Mouse (Mus musculus) CH12.LX (cell line): ENCODE measurements around the gene Wfikkn1. TPM values are rescaled to one million over a fixed set of nuclear protein-coding genes. Genes with fewer than 3 reads are reported as not detected.

Experiments
- DNase-seq: peaks from one replicate; pipeline ENCODE4 v3.0.0-alpha.2; 2013; ENCODE audit errors: extremely low read depth
- H3K27ac ChIP-seq: 2 replicates; pipeline ENCODE4 v1.5.1; 2012; ENCODE audit warnings: low read depth, mild to moderate bottlenecking, control low read depth, moderate library complexity; ENCODE audit not compliant: insufficient read depth
- H3K27me3 ChIP-seq: replicated peaks from 2 replicates; pipeline ENCODE3; 2012; ENCODE audit warnings: inconsistent platforms
- H3K36me3 ChIP-seq, 2 experiments: replicated peaks in 1 of 2; 2 replicates each; pipeline versions ENCODE3 to v1.6.1; 2012; ENCODE audit warnings: inconsistent platforms in 1 of 2, low read length in 1 of 2, mild to moderate bottlenecking in 1 of 2, mixed read lengths in 1 of 2, moderate library complexity in 1 of 2; ENCODE audit not compliant: control insufficient read depth in 1 of 2, insufficient read depth in 1 of 2
- H3K4me1 ChIP-seq, 2 experiments: 2 replicates each; pipeline ENCODE4 v1.6.1; 2012; ENCODE audit warnings: inconsistent platforms in 1 of 2, moderate library complexity in 1 of 2; ENCODE audit not compliant: insufficient read depth in 2 of 2, control insufficient read depth in 1 of 2
- H3K4me2 ChIP-seq: 2 replicates; pipeline ENCODE4 v1.6.1; 2012; ENCODE audit warnings: low read depth, mild to moderate bottlenecking, control low read depth; ENCODE audit not compliant: poor library complexity, insufficient read depth, severe bottlenecking
- H3K4me3 ChIP-seq, 3 experiments: fragments of 150-350 bp in 1 of 3; sonication (generic) in 1 of 3; replicated peaks in 1 of 3; 2 replicates each; pipeline versions ENCODE3 to v1.5.1; 2011 to 2012; ENCODE audit warnings: low read depth in 2 of 3, low read length in 2 of 3, mild to moderate bottlenecking in 2 of 3, moderate library complexity in 2 of 3, control low read depth in 1 of 3, improper control_type of control experiment in 1 of 3, inconsistent platforms in 1 of 3, mixed read lengths in 1 of 3; ENCODE audit not compliant: poor library complexity in 1 of 3
- H3K79me2 ChIP-seq: replicated peaks from 2 replicates; pipeline ENCODE4 v1.6.1; 2012; ENCODE audit warnings: mild to moderate bottlenecking, moderate library complexity; ENCODE audit not compliant: control insufficient read depth, poor library complexity, insufficient read depth, severe bottlenecking; ENCODE audit errors: extremely low read depth
- H3K9ac ChIP-seq: 2 replicates; pipeline ENCODE4 v1.6.1; 2012; ENCODE audit warnings: low read depth, mild to moderate bottlenecking, control low read depth, moderate library complexity; ENCODE audit not compliant: insufficient read depth
- H3K9me3 ChIP-seq: replicated peaks from 2 replicates; pipeline ENCODE3; 2012; ENCODE audit warnings: low read length, inconsistent platforms, mixed read lengths
- BHLHE40 ChIP-seq: IDR thresholded peaks from 2 replicates; pipeline ENCODE4 v1.6.1; 2011; ENCODE audit warnings: mild to moderate bottlenecking, low read depth, low read length, improper control_type of control experiment
- CHD1 ChIP-seq: IDR thresholded peaks from 2 replicates; pipeline ENCODE4 v1.6.1; 2012; ENCODE audit warnings: low read depth, low read length, improper control_type of control experiment, inconsistent platforms
- CHD2 ChIP-seq: IDR thresholded peaks from 2 replicates; pipeline ENCODE4 v1.6.1; 2011; ENCODE audit warnings: low read length, improper control_type of control experiment
- E2F4 ChIP-seq: IDR thresholded peaks from 2 replicates; pipeline ENCODE4 v1.6.1; 2011; ENCODE audit warnings: low read depth, low read length, improper control_type of control experiment; ENCODE audit not compliant: insufficient replicate concordance
- ELF1 ChIP-seq: IDR thresholded peaks from 2 replicates; pipeline ENCODE4 v1.6.1; 2014; ENCODE audit warnings: low read depth, mild to moderate bottlenecking, inconsistent platforms, low read length, improper control_type of control experiment
- ETS1 ChIP-seq: conservative IDR thresholded peaks from 2 replicates; pipeline ENCODE4 v1.6.1; 2012; ENCODE audit warnings: low read depth, mild to moderate bottlenecking, inconsistent platforms, low read length, improper control_type of control experiment, moderate library complexity
- HCFC1 ChIP-seq: IDR thresholded peaks from 2 replicates; pipeline ENCODE4 v1.6.1; 2012; ENCODE audit warnings: low read depth, mild to moderate bottlenecking, inconsistent platforms, low read length, improper control_type of control experiment
- JUN ChIP-seq: IDR thresholded peaks from 2 replicates; pipeline ENCODE4 v1.6.1; 2011; ENCODE audit warnings: low read depth, mild to moderate bottlenecking, low read length, improper control_type of control experiment, moderate library complexity; ENCODE audit not compliant: insufficient read depth
- KAT2A ChIP-seq: IDR thresholded peaks from 2 replicates; pipeline ENCODE4 v1.6.1; 2012; ENCODE audit warnings: low read length, improper control_type of control experiment, inconsistent platforms; ENCODE audit not compliant: insufficient replicate concordance
- MAX ChIP-seq: IDR thresholded peaks from 2 replicates; pipeline ENCODE4 v1.6.1; 2011; ENCODE audit warnings: low read length, improper control_type of control experiment
- MAZ ChIP-seq: IDR thresholded peaks from 2 replicates; pipeline ENCODE4 v1.6.1; 2012; ENCODE audit warnings: low read depth, mild to moderate bottlenecking, inconsistent platforms, low read length, improper control_type of control experiment, moderate library complexity
- NRF1 ChIP-seq: IDR thresholded peaks from 2 replicates; pipeline ENCODE4 v1.6.1; 2014; ENCODE audit warnings: low read depth, mild to moderate bottlenecking, inconsistent platforms, low read length, improper control_type of control experiment, moderate library complexity
- POLR2AphosphoS2 ChIP-seq: IDR thresholded peaks from 2 replicates; pipeline ENCODE4 v1.6.1; 2011; ENCODE audit warnings: low read depth, low read length, improper control_type of control experiment
- RCOR1 ChIP-seq: conservative IDR thresholded peaks from 2 replicates; pipeline ENCODE4 v1.6.1; 2012; ENCODE audit warnings: low read depth, mild to moderate bottlenecking, inconsistent platforms, low read length, improper control_type of control experiment
- SMC3 ChIP-seq: IDR thresholded peaks from 2 replicates; pipeline ENCODE4 v1.6.1; 2011; ENCODE audit warnings: low read depth, low read length, improper control_type of control experiment
- TCF12 ChIP-seq: IDR thresholded peaks from 2 replicates; pipeline ENCODE4 v1.6.1; 2014; ENCODE audit warnings: low read depth, mild to moderate bottlenecking, inconsistent platforms, low read length, improper control_type of control experiment
- USF1 ChIP-seq: IDR thresholded peaks from 2 replicates; pipeline ENCODE4 v1.6.1; 2014; ENCODE audit warnings: low read depth, mild to moderate bottlenecking, inconsistent platforms, low read length, improper control_type of control experiment
- USF2 ChIP-seq: conservative IDR thresholded peaks from 2 replicates; pipeline ENCODE4 v1.6.1; 2011; ENCODE audit warnings: low read depth, low read length, improper control_type of control experiment
- ZNF384 ChIP-seq: IDR thresholded peaks from 2 replicates; pipeline ENCODE4 v1.6.1; 2012; ENCODE audit warnings: low read depth, low read length, improper control_type of control experiment, inconsistent platforms
- dilution Hi-C: fragments of 300-500 bp; cut with MboI; formaldehyde crosslinking; loops from 2 replicates; pipeline ENCODE4 v1.14.3; 2020; ENCODE audit warnings: low sequenced_read_pairs; ENCODE audit not compliant: extremely low pct_unique_long_range_greater_than_20kb, extremely low pct_ligation_motif_present
- in situ Hi-C: fragments of 300-500 bp; cut with MboI; formaldehyde crosslinking; loops from 3 replicates; pipeline ENCODE4 v1.14.3; 2019; ENCODE audit warnings: low sequenced_read_pairs, low pct_ligation_motif_present, low pct_unique_long_range_greater_than_20kb, mixed read lengths
- polyA plus RNA-seq: library from polyadenylated mRNA; unstranded; fragments of >175 nt; gene quantifications from 2 replicates; pipeline ENCODE4 v1.2.1, GENCODE M21; 2012; ENCODE audit warnings: low read depth; ENCODE audit not compliant: insufficient read length
- total RNA-seq, 2 experiments: library from RNA; depleted of rRNA; stranded (reverse); fragments of 300-350 nt in 1 of 2; fragments of >200 nt in 1 of 2; gene quantifications; 2 replicates each; pipeline ENCODE4 v1.2.3; 2012 to 2014

The Wfikkn1 gene
- total and polyA plus RNA-seq, 3 experiments: 0.34 to 0.69 TPM; not detected in 1

DNA sequence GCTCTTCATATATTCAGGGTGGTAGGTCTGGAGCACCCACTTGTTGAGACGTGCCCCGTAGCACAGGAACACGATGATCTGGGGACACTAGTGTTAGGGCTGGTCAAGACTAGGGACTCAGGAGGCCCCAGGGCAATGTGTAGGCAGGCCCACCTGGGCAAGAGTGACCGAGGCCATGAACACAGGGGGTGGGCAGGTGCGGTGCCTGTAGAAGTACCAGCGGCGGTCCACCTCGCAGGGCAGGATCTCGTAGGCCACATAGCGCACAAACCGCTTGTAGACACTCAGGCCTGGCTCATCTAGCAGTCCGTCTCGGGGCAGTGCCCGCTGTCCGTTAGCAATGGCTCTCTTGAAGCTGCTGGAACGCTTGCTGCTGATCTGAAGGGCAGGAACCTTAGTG, 44.8 kb downstream of the Wfikkn1 start:
- H3K36me3 ChIP-seq: peaks cover 64 to 76% of the 10 kb centered on the region in 2 experiments
- no peak overlapping the region for H3K9ac ChIP-seq
- dilution Hi-C loops (no loop called here), in situ Hi-C loops (no loop called here)
- no peak for DNase-seq
- no peaks in the 10 kb centered on the region for H3K9me3 ChIP-seq
- H3K27me3 ChIP-seq: no peaks in the 10 kb centered on the region
- peaks cover 14% of the 10 kb centered on the region for H3K79me2 ChIP-seq
- no peak overlapping the region for H3K27ac ChIP-seq
- H3K4me2 ChIP-seq: no peak overlapping the region
- TF ChIP-seq BHLHE40 (no peak), ELF1 (no peak)
- TF ChIP-seq, all 38 proteins: peak for 0
- H3K4me1 ChIP-seq: peaks cover 16 to 31% of the 10 kb centered on the region in 2 experiments
- no peak overlapping the region for H3K4me3 ChIP-seq

DNA sequence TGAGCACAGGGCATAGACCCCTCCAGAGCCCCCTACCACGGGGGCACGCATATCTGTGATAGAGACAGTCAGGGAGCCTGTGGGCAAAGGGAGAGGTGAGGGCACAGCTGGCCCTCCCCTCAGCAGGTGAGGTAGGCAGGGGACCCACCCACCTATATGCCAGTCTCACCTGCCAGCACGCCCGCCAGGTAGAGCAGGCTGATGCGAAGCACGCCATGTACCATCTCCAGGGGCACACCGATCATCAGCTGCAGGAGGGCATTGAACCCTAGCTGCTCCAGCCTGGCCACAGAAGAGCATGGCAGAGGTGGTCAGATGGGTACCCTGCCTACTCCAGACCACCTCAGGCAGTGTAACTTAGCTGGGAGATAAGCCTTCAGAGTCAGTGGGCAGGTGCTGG, 45.4 kb downstream of the Wfikkn1 start:
- no peak overlapping the region for H3K4me2 ChIP-seq
- in situ Hi-C loops: no loop called here
- H3K4me1 ChIP-seq: peaks cover 16 to 35% of the 10 kb centered on the region in 2 experiments
- H3K79me2 ChIP-seq: peaks cover 14% of the 10 kb centered on the region
- H3K4me3 ChIP-seq: no peak overlapping the region
- dilution Hi-C loops: no loop called here
- H3K27me3 ChIP-seq: no peaks in the 10 kb centered on the region
- H3K36me3 ChIP-seq: peaks cover 64 to 76% of the 10 kb centered on the region in 2 experiments
- no peak for DNase-seq
- no peak for TF ChIP-seq USF2
- TF ChIP-seq ZNF384: no peak
- no peak for TF ChIP-seq E2F4
- TF ChIP-seq BHLHE40: no peak
- TF ChIP-seq RCOR1: no peak
- no peak for TF ChIP-seq KAT2A
- no peak for TF ChIP-seq HCFC1
- no peak for TF ChIP-seq POLR2AphosphoS2
- no peak for TF ChIP-seq TCF12
- TF ChIP-seq USF1: no peak
- no peak for TF ChIP-seq NRF1
- no peak for TF ChIP-seq MAX
- TF ChIP-seq CHD2: no peak
- TF ChIP-seq CHD1: no peak
- no peak for TF ChIP-seq ETS1
- TF ChIP-seq SMC3: no peak
- TF ChIP-seq JUN: no peak
- no peak for TF ChIP-seq MAZ
- H3K9me3 ChIP-seq: no peaks in the 10 kb centered on the region
- no peak overlapping the region for H3K27ac ChIP-seq
- no peak overlapping the region for H3K9ac ChIP-seq
